Mouse (Mus musculus) heart, embryonic 12.5 days (tissue): ENCODE results near the gene Smyd1. TPM values are rescaled to one million over a fixed set of nuclear protein-coding genes. Genes with fewer than 3 reads are reported as not detected.
"Not testable (repeated sequence)": the region's sequence is repeated elsewhere in the genome, so short reads cannot be mapped to it uniquely, and the experiment has no call there.

ENCODE experiments used
- ATAC-seq: fragments of 200-750 bp; cut with Nextera tagmentation; 2 replicates; pipeline ENCODE4 v1.8.0; 2017; ENCODE audit warnings: moderate TSS enrichment, moderate library complexity; ENCODE audit not compliant: insufficient number of reproducible peaks, low FRiP score
- H3K27ac ChIP-seq: fragments of 300-500 bp; sonication (generic); 2 replicates; pipeline ENCODE4 v1.5.1; 2016; ENCODE audit warnings: mild to moderate bottlenecking, moderate library complexity; ENCODE audit not compliant: poor library complexity, severe bottlenecking
- H3K27me3 ChIP-seq: fragments of 300-500 bp; sonication (generic); replicated peaks from 2 replicates; pipeline ENCODE4 v1.6.1; 2016; ENCODE audit warnings: mild to moderate bottlenecking, moderate library complexity
- H3K36me3 ChIP-seq: fragments of 300-500 bp; sonication (generic); 2 replicates; pipeline ENCODE4 v1.6.1; 2016; ENCODE audit warnings: mild to moderate bottlenecking, moderate library complexity
- H3K4me1 ChIP-seq: fragments of 300-500 bp; sonication (generic); replicated peaks from 2 replicates; pipeline ENCODE4 v1.6.1; 2016; ENCODE audit warnings: mild to moderate bottlenecking
- H3K4me2 ChIP-seq: fragments of 300-500 bp; sonication (generic); 2 replicates; pipeline ENCODE4 v1.6.1; 2016; ENCODE audit warnings: mild to moderate bottlenecking, moderate library complexity
- H3K4me3 ChIP-seq: fragments of 300-500 bp; sonication (generic); 2 replicates; pipeline ENCODE4 v1.5.1; 2016; ENCODE audit warnings: mild to moderate bottlenecking
- H3K9ac ChIP-seq: fragments of 300-500 bp; sonication (generic); 2 replicates; pipeline ENCODE4 v1.6.1; 2016; ENCODE audit warnings: mild to moderate bottlenecking, moderate library complexity
- H3K9me3 ChIP-seq: fragments of 300-500 bp; sonication (generic); replicated peaks from 2 replicates; pipeline ENCODE4 v1.6.1; 2016; ENCODE audit warnings: mild to moderate bottlenecking, moderate library complexity
- WGBS: fragments of 180-500 bp; shearing (Covaris S2); methylation state at CpG from one replicate; pipeline ENCODE4 v1.1.7; 2016; 5-methylcytosine and 5-hydroxymethylcytosine counted together
- polyA plus RNA-seq: library from polyadenylated mRNA; unstranded; fragments of >200 nt; fragmentation: Nextera tagmentation; extraction: Ambion mirVana; gene quantifications from 2 replicates; pipeline ENCODE4 v1.2.1, GENCODE M21; 2016

Smyd1 gene
- polyA plus RNA-seq, 1 experiment from 2014 or later: 113 TPM

- Histone ChIP-seq H3K4me3 (peak within 1 kb of the TSS; percentile 87), H3K4me2 (peak within 1 kb of the TSS; percentile 87), H3K4me1 (peaks cover 27% of the 10 kb centered on the region), H3K27ac (peak within 1 kb of the TSS; percentile 98), H3K9ac (peak within 1 kb of the TSS; percentile 97), H3K9me3 (no peaks in the 10 kb centered on the region), H3K27me3 (no peaks in the 10 kb centered on the region), H3K36me3 (no peaks in the 10 kb centered on the region)
- under 1% methylated on average over 73 of the region's 84 CpGs for WGBS
- ATAC-seq: peak; percentile 93
Observed at GRCm38 (mm10) chr6:71271389-71272315, 50.4 kb downstream of the Smyd1 start, which contains the start of gene Krcc1. Gene Krcc1, plus strand, starts transcription at chr6:71271677.

GRCm38 (mm10) chr6:71271057-71271388, 51.0 kb downstream of the Smyd1 start:
- Histone ChIP-seq H3K4me2 (peak overlapping the region; percentile 87), H3K27ac (peak overlapping the region; percentile 98), H3K4me1 (peaks cover 27% of the 10 kb centered on the region), H3K27me3 (no peaks in the 10 kb centered on the region), H3K36me3 (no peaks in the 10 kb centered on the region), H3K9me3 (no peaks in the 10 kb centered on the region), H3K9ac (peak overlapping the region; percentile 61), H3K4me3 (peak overlapping the region; percentile 87)
- ATAC-seq: peak; percentile 5; the same call in 1 of the 2 replicates
- WGBS: 2% methylated on average over 8 of the region's 8 CpGs

GRCm38 (mm10) chr6:71270301-71271056, 51.6 kb downstream of the Smyd1 start:
- WGBS: 17% methylated on average over 13 of the region's 14 CpGs
- Histone ChIP-seq H3K4me1 (peaks cover 27% of the 10 kb centered on the region), H3K4me3 (peak overlapping the region; percentile 87), H3K27ac (peak overlapping the region; percentile 98), H3K36me3 (no peaks in the 10 kb centered on the region), H3K4me2 (peak overlapping the region; percentile 87), H3K9me3 (no peaks in the 10 kb centered on the region), H3K27me3 (no peaks in the 10 kb centered on the region), H3K9ac (peak overlapping the region; percentile 61)
- ATAC-seq: peak; percentile 69

GRCm38 (mm10) chr6:71269686-71270050, 52.4 kb downstream of the Smyd1 start:
- H3K4me3 ChIP-seq, H3K27me3 ChIP-seq, H3K36me3 ChIP-seq, ATAC-seq, H3K9ac ChIP-seq, H3K9me3 ChIP-seq: not testable (repeated sequence)
- WGBS: 90% methylated on average over 6 of the region's 6 CpGs
- 0 out of 2 replicates have a peak overlapping the region, but pooled peaks have one; percentile 1 for H3K4me2 ChIP-seq
- peaks cover 27% of the 10 kb centered on the region for H3K4me1 ChIP-seq
- peak overlapping the region; percentile 98 for H3K27ac ChIP-seq

- H3K36me3 ChIP-seq: no peaks in the 10 kb centered on the region
- 32% methylated on average over 7 of the region's 7 CpGs for WGBS
- no peaks in the 10 kb centered on the region for H3K27me3 ChIP-seq
- H3K27ac ChIP-seq: peak overlapping the region; percentile 98
- peaks cover 27% of the 10 kb centered on the region for H3K4me1 ChIP-seq
- 0 out of 2 replicates have a peak overlapping the region, but pooled peaks have one; percentile 1 for H3K4me2 ChIP-seq
- H3K9ac ChIP-seq: no peak overlapping the region
- ATAC-seq: no peak
- no peaks in the 10 kb centered on the region for H3K9me3 ChIP-seq
- H3K4me3 ChIP-seq: no peak overlapping the region
Observed at GRCm38 (mm10) chr6:71268929-71269685, 52.9 kb downstream of the Smyd1 start.

GRCm38 (mm10) chr6:71267603-71268002, 54.4 kb downstream of the Smyd1 start:
- not testable (repeated sequence) for ATAC-seq, H3K9ac ChIP-seq, H3K27ac ChIP-seq, H3K36me3 ChIP-seq, H3K9me3 ChIP-seq, H3K27me3 ChIP-seq, H3K4me3 ChIP-seq, H3K4me2 ChIP-seq
- peaks cover 36% of the 10 kb centered on the region for H3K4me1 ChIP-seq
- 84% methylated on average over 7 of the region's 7 CpGs for WGBS

- Histone ChIP-seq H3K4me2 (peak overlapping the region; percentile 67), H3K9ac (peak overlapping the region; percentile 82), H3K27me3 (no peaks in the 10 kb centered on the region), H3K36me3 (peaks cover 11% of the 10 kb centered on the region), H3K27ac (peak overlapping the region; percentile 97), H3K9me3 (no peaks in the 10 kb centered on the region), H3K4me3 (peak overlapping the region; percentile 67), H3K4me1 (peaks cover 34% of the 10 kb centered on the region)
- WGBS: 28% methylated on average over 8 of the region's 8 CpGs
- ATAC-seq: peak; percentile 82
Observed at GRCm38 (mm10) chr6:71262142-71262833, 59.7 kb downstream of the Smyd1 start.

GRCm38 (mm10) chr6:71261060-71261459, 61.0 kb downstream of the Smyd1 start:
- Histone ChIP-seq H3K9me3 (no peaks in the 10 kb centered on the region), H3K9ac (peak overlapping the region; percentile 82), H3K27ac (peak overlapping the region; percentile 97), H3K4me1 (peaks cover 34% of the 10 kb centered on the region), H3K4me3 (peak overlapping the region; percentile 67), H3K4me2 (peak overlapping the region; percentile 67), H3K36me3 (peaks cover 19% of the 10 kb centered on the region), H3K27me3 (no peaks in the 10 kb centered on the region)
- no peak for ATAC-seq
- WGBS: 46% methylated on average over 3 of the region's 3 CpGs

GRCm38 (mm10) chr6:71260051-71260640, 61.9 kb downstream of the Smyd1 start:
- peaks cover 25% of the 10 kb centered on the region for H3K36me3 ChIP-seq
- H3K4me3 ChIP-seq: peak overlapping the region; percentile 67
- H3K27me3 ChIP-seq: no peaks in the 10 kb centered on the region
- peak overlapping the region; percentile 57 for H3K9ac ChIP-seq
- H3K4me2 ChIP-seq: peak overlapping the region; percentile 67
- ATAC-seq: peak; percentile 33; the same call in 1 of the 2 replicates
- H3K9me3 ChIP-seq: no peaks in the 10 kb centered on the region
- peaks cover 34% of the 10 kb centered on the region for H3K4me1 ChIP-seq
- H3K27ac ChIP-seq: peak overlapping the region; percentile 97
- 12% methylated on average over 6 of the region's 6 CpGs for WGBS

- H3K9ac ChIP-seq: peak overlapping the region; percentile 57; the same call in 1 of the 2 replicates
Observed at GRCm38 (mm10) chr6:71259166-71259565, 62.9 kb downstream of the Smyd1 start.

More at GRCm38 (mm10) chr6:71259166-71259565, 62.9 kb downstream of the Smyd1 start:
- peak overlapping the region; percentile 67 for H3K4me2 ChIP-seq
- peaks cover 41% of the 10 kb centered on the region for H3K4me1 ChIP-seq
- no peak for ATAC-seq
- H3K27me3 ChIP-seq: no peaks in the 10 kb centered on the region
- peak overlapping the region; percentile 67 for H3K4me3 ChIP-seq
- H3K27ac ChIP-seq: peak overlapping the region; percentile 97
- H3K9me3 ChIP-seq: no peaks in the 10 kb centered on the region
- 76% methylated on average over 4 of the region's 4 CpGs for WGBS
- H3K36me3 ChIP-seq: peaks cover 27% of the 10 kb centered on the region
